Mouse (Mus musculus) stomach, embryonic 16.5 days (tissue): ENCODE measurements around the gene Gm14226. TPM values are rescaled to one million over a fixed set of nuclear protein-coding genes. Genes with fewer than 3 reads are reported as not detected.
"Not testable (repeated sequence)": the region's sequence is repeated elsewhere in the genome, so short reads cannot be mapped to it uniquely, and the experiment has no call there.

Experiments
- ATAC-seq: fragments of 200-750 bp; cut with Nextera tagmentation; 2 replicates; pipeline ENCODE4 v1.8.0; 2017; ENCODE audit warnings: moderate number of reproducible peaks, moderate TSS enrichment; ENCODE audit not compliant: insufficient read depth, low FRiP score
- H3K27ac ChIP-seq: fragments of 300-500 bp; sonication (generic); 2 replicates; pipeline ENCODE4 v1.5.1; 2014; ENCODE audit warnings: low read length
- H3K27me3 ChIP-seq: fragments of 300-500 bp; sonication (generic); 2 replicates; pipeline ENCODE4 v1.6.1; 2014; ENCODE audit warnings: low read length, control low read depth, mixed read lengths; ENCODE audit not compliant: control insufficient read depth, insufficient read depth
- H3K36me3 ChIP-seq: fragments of 300-500 bp; sonication (generic); 2 replicates; pipeline ENCODE4 v1.6.1; 2014; ENCODE audit warnings: low read length; ENCODE audit not compliant: control insufficient read depth, insufficient read depth
- H3K4me1 ChIP-seq: fragments of 300-500 bp; sonication (generic); 2 replicates; pipeline ENCODE4 v1.6.1; 2014; ENCODE audit warnings: low read length, control low read depth, mixed read lengths; ENCODE audit not compliant: control insufficient read depth, insufficient read depth
- H3K4me2 ChIP-seq: fragments of 300-500 bp; sonication (generic); 2 replicates; pipeline ENCODE4 v1.6.1; 2014; ENCODE audit warnings: low read depth, low read length, mixed read lengths
- H3K4me3 ChIP-seq: fragments of 300-500 bp; sonication (generic); replicated peaks from 2 replicates; pipeline ENCODE4 v1.5.1; 2014; ENCODE audit warnings: mild to moderate bottlenecking, low read length
- H3K9ac ChIP-seq: fragments of 300-500 bp; sonication (generic); 2 replicates; pipeline ENCODE4 v1.6.1; 2014; ENCODE audit warnings: low read length
- H3K9me3 ChIP-seq: fragments of 300-500 bp; sonication (generic); replicated peaks from 2 replicates; pipeline ENCODE4 v1.6.1; 2016; ENCODE audit warnings: low read length, control low read depth; ENCODE audit not compliant: control insufficient read depth
- WGBS: fragments of 180-500 bp; shearing (Covaris S2); extraction: QIAGEN DNeasy Blood & Tissue Kit; methylation state at CpG from one replicate; pipeline ENCODE4 v1.1.7; 2014; 5-methylcytosine and 5-hydroxymethylcytosine counted together
- polyA plus RNA-seq: library from polyadenylated mRNA; unstranded; fragments of >200 nt; fragmentation: Nextera tagmentation; extraction: Ambion mirVana; gene quantifications from 2 replicates; pipeline ENCODE4 v1.2.1, GENCODE M21; 2015

The Gm14226 gene
- polyA plus RNA-seq: 1.5 and 2.4 TPM in 2 replicates

DNA sequence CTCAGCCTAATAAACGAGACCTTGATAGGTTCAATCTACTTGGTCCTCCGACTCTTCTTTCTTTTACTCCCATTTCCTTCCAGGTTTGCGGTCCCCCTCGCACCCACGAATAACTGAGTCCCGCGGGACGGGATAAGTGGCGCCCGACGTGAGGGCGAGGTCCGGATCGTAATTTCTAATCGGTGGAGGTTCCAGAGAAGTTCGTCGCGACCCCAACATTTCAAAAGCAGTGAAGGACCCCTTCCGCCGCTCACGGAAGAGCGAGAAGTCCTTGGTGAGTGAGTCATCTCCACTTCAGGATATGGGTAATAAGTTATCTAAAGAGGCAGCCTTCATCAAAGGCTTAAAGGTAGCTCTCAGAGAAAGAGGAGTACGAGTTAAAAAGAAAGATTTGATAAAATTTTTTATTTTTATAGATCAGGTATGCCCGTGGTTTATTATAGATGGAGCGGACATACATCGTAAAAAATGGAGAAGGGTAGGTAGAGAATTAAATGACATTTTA, at the start of gene Gm14226:
Gm14226 (plus strand) TSS at position 16 of the 505 bp plus-strand sequence.
- WGBS: 1% methylated on average over 21 of the region's 26 CpGs
- not testable (repeated sequence) for H3K27me3 ChIP-seq, H3K4me1 ChIP-seq, ATAC-seq, H3K9me3 ChIP-seq, H3K36me3 ChIP-seq
- peak within 1 kb of the TSS; percentile 84 for H3K4me2 ChIP-seq
- H3K27ac ChIP-seq: peak within 1 kb of the TSS; percentile 80
- peak within 1 kb of the TSS; percentile 47 for H3K4me3 ChIP-seq
- peak within 1 kb of the TSS; percentile 72 for H3K9ac ChIP-seq

DNA sequence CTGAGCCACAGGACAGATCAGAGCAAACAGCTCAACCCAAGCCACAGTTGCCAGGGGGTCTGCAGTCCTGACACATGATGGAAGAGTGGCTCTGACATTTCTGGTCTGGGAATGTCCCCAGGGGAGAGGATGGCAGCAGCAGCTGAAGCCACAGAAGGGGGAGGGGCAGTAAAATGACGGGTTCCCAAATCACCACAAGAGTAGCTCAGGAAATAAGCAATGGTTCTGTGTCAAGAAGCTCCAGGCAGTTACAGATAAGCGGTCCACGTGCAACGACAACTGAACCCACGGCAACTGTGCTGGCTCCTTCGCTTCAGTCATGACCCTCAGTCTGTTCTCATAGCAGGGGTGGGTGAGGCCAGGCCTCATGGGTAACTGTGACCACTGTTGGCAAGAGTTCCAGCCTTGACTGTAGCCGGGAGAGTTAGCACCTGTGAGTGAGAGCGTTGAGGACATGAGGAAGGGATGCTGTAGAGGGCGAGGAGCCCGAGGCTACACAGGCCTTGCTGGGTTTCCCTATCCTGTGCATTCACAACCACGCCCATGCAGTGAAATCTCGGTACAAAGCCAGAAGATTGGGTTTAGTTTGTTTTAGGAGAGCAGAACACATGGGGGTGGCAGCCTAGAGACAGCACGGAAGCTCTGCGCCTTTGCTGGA, 48.2 kb upstream of the Gm14226 start:
- not testable (repeated sequence) for H3K36me3 ChIP-seq, ATAC-seq, H3K27me3 ChIP-seq, H3K4me2 ChIP-seq, H3K9me3 ChIP-seq, H3K4me1 ChIP-seq, H3K9ac ChIP-seq, H3K4me3 ChIP-seq, H3K27ac ChIP-seq
- WGBS: 69% methylated on average over 14 of the region's 14 CpGs

DNA sequence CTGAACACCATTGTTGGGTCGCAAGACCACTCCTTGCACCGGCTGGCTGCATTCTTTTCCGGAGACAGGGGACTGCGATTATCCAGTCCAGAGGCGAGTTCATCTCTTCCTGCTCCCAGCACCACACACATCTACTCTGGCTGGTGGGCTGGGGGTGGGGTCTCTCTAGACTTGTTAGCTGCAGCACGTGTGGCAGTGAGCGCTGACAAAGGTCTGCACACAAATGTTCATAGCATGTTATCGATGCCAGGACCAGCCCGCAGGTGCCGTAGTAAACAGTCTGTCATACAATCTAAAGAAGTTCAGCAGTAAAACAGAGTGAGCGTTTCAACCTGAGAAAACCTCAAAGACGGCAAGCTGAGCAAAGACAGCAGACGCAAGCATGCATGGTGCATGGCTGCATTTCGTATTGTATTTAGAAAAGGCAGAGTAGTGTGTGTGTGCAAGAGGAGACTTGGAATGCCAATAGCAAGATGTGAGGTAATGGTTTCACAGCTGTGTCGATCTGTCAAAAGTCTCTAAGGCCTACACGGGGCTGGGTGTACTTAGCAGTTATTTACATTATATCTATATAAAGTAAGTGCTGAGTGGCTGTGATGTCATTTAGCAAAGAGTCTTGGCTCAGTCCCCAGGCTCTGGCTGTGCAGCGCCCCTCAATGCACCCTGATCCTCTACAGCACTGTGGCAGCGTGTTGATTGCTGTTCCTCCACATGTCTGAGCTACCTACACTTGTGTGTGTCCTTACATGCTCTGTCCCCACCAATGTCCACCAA, 46.0 kb upstream of the Gm14226 start:
- Histone ChIP-seq H3K9me3 (no peaks in the 10 kb centered on the region), H3K4me2 (peak overlapping the region; percentile 34; the same call in 1 of the 2 replicates), H3K36me3 (no peaks in the 10 kb centered on the region), H3K27ac (peak overlapping the region; percentile 49), H3K4me1 (peaks cover 10% of the 10 kb centered on the region), H3K9ac (no peak overlapping the region), H3K4me3 (no peak overlapping the region), H3K27me3 (no peaks in the 10 kb centered on the region)
- peak; percentile 93 for ATAC-seq
- 23% methylated on average over 18 of the region's 18 CpGs for WGBS

DNA sequence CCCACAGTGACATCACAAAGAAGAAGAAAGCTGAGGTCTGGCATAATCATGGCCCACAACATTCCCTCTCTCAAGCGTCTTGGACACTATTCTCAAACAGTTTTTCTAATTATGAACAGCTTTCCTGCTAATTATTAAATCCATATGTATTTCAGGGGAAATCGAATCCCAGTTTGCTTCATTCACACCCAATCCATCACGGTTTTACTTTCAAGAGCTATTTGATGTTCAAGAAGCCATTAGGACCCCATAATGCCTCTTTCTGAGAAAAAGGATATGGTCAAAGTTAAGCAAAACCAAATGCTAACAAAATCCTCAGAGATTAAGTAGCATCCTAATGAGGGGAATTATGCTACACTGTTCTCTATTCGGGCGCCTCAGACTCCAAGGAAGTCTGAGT, 45.1 kb upstream of the Gm14226 start:
- Histone ChIP-seq H3K4me1 (peaks cover 10% of the 10 kb centered on the region), H3K9me3 (no peaks in the 10 kb centered on the region), H3K4me2 (no peak overlapping the region), H3K27ac (no peak overlapping the region), H3K4me3 (no peak overlapping the region), H3K27me3 (no peaks in the 10 kb centered on the region), H3K36me3 (no peaks in the 10 kb centered on the region), H3K9ac (no peak overlapping the region)
- no peak for ATAC-seq
- 58% methylated on average over 5 of the region's 5 CpGs for WGBS

DNA sequence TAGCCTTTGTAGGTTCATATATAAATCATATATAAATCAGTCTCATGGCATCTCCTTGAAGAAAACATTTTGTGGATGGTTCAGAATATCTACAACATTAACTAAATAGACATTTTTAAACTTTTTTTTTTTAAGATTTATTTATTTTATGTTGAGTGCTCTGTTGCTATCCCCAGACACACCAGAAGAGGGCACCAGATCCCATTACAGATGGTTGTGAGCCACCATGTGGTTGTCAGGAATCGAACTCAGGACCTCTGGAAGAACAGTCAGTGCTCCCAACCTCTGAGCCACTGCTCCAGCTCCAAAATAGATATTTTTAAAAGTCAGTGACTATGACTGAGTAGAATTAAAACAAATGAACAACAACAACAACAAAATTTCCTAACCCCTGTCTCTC, 31.5 kb upstream of the Gm14226 start:
- no peak overlapping the region for H3K4me2 ChIP-seq
- 74% methylated on average over 1 of the region's 1 CpGs for WGBS
- no peak overlapping the region for H3K4me3 ChIP-seq
- H3K27ac ChIP-seq: no peak overlapping the region
- ATAC-seq: no peak
- H3K36me3 ChIP-seq: no peaks in the 10 kb centered on the region
- no peaks in the 10 kb centered on the region for H3K9me3 ChIP-seq
- H3K4me1 ChIP-seq: no peaks in the 10 kb centered on the region
- H3K9ac ChIP-seq: no peak overlapping the region
- H3K27me3 ChIP-seq: no peaks in the 10 kb centered on the region

DNA sequence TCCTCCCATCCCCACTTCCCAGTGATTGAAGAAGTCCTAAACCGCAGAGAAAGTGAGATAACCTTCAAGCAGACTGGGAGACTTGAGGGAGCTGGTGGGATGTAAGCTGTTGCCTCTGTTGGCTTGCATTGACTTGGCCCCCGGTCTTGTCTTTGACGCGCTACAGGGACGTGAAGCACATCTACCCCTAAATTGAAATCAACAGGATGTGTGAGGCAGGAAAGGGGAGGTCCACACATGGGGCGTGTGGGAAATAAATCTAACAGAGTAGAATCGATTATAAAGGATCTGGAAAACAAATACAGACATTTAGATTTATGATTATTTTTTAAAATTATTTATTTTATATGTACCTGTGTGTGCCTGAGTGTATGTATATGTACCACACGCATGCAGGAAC, 26.7 kb upstream of the Gm14226 start:
- no peak for ATAC-seq
- Histone ChIP-seq H3K9ac (no peak overlapping the region), H3K4me1 (no peaks in the 10 kb centered on the region), H3K36me3 (no peaks in the 10 kb centered on the region), H3K4me3 (no peak overlapping the region), H3K27me3 (no peaks in the 10 kb centered on the region), H3K4me2 (no peak overlapping the region), H3K9me3 (no peaks in the 10 kb centered on the region), H3K27ac (no peak overlapping the region)
- WGBS: 73% methylated on average over 8 of the region's 8 CpGs

DNA sequence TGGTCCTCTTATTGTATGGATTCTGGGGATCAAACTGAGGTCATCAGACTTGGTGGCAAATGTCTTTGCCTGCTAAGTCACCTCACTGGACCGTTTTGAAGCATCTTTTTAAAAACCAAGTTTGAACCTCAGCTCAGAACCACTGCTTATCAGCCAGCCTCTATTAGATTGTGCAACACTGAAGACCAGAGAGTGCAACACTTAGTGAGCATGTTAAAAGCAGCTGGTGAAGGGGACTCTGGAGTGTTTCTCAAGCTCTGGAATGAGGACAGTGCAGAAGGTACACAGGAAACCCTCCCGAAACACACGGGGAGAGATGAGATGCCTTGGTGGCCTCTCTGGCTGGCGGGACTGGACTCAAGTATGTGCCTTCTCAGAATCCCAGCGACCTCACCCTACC, 26.0 kb upstream of the Gm14226 start:
- no peak for ATAC-seq
- no peak overlapping the region for H3K27ac ChIP-seq
- no peaks in the 10 kb centered on the region for H3K36me3 ChIP-seq

DNA sequence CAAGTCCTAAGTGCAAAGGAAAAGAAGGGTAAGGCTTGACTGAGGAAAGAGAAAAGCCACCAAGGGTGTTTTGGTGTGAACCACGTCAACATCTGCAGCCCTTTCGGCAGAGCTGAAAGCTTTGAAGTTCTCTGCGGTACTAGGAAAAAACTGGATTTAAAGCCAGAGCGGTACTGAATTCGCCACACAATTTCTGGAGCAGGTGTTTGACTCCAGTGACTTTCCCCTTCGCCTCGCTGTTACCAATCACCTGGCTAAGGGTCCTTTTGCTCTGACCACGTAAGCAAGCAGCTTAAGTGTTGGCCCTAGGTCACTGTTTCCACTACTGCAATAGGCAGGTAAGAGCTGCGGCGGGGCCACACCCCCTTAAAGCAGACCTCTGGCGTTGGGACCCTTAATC, 12.6 kb upstream of the Gm14226 start:
- Histone ChIP-seq H3K27ac (no peak overlapping the region), H3K9me3 (no peaks in the 10 kb centered on the region), H3K4me1 (no peaks in the 10 kb centered on the region), H3K27me3 (no peaks in the 10 kb centered on the region), H3K36me3 (no peaks in the 10 kb centered on the region), H3K9ac (no peak overlapping the region), H3K4me3 (no peak overlapping the region), H3K4me2 (no peak overlapping the region)
- ATAC-seq: no peak
- WGBS: 86% methylated on average over 11 of the region's 11 CpGs

More for the DNA sequence above, 26.0 kb upstream of the Gm14226 start:
- 74% methylated on average over 5 of the region's 5 CpGs for WGBS
- Histone ChIP-seq H3K4me1 (no peaks in the 10 kb centered on the region), H3K27me3 (no peaks in the 10 kb centered on the region), H3K9ac (no peak overlapping the region), H3K9me3 (no peaks in the 10 kb centered on the region), H3K4me3 (no peak overlapping the region), H3K4me2 (no peak overlapping the region)

DNA sequence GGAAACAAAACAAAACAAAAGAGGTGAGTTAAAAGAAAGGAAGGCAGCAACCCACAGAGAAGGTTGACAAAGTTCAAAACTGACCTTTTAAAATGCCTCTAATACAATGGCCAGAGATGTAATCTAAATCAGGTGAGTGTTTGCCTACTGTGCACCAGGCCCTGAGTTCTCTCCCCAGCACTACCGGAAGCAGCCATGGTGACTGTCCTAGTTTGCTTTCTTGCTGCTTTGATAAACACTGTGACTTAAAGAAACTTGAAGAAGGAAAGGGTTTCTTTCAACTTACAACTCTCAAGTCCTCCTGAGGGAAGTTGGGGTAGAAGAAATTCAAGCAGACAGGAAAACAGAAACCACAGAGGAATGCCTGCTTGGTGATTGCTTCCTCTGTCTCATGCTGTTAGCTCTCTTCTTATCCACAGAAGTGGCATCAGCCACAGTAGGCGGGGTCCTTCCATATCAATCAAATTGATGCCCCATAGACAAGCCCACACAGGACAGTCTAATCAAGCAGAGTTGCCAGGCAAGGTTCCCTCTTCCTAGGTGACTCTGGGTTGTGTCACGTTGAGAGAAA, 6.9 kb upstream of the Gm14226 start:
- H3K4me3 ChIP-seq: no peak overlapping the region
- H3K27me3 ChIP-seq: no peaks in the 10 kb centered on the region
- no peaks in the 10 kb centered on the region for H3K9me3 ChIP-seq
- 26% methylated on average over 3 of the region's 3 CpGs for WGBS
- H3K4me2 ChIP-seq: no peak overlapping the region
- no peak overlapping the region for H3K9ac ChIP-seq
- no peak overlapping the region for H3K27ac ChIP-seq
- ATAC-seq: no peak
- 0 out of 2 replicates have a peak, but pooled peaks cover 3% of the 10 kb centered on the region for H3K4me1 ChIP-seq
- H3K36me3 ChIP-seq: no peaks in the 10 kb centered on the region
